Mouse (Mus musculus): ENCODE results near the gene Eif1ad.

Gene Eif1ad

DNA sequence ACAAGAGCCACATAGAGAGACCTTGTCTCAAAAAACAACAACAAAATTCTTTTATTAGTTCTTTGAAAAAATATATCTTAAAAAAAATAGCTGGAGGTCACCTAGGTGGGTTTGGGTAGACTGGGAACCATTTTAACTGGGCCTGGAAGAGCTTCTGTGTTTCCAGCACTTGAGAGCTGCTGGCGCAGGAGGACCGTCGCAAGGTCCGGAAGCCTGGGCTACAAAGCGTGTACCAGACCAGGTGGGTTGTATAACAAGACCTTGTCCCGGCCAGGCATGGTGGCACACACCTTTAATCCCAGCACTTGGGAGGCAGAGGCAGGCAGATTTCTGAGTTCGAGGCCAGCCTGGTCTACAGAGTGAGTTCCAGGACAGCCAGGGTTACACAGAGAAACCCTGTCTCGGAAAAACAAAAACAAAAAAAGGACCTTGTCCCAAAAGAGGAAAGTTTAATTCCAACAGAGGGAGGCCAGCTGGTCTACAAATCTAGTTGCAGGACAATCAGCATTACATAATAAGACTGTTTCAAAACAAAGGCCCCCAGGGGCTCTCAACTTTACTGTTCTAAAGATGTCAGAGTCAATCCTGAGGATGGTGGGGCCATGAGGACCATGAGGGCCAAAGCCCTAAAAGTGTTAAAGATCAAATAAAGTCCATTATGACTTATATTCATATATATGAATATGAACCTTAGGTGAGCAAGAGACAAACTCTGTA, 52.4 kb downstream of the Eif1ad start:
- no peak for DNase-seq (ENCODE audit: extremely low spot score)

- no peak for DNase-seq (ENCODE audit: extremely low spot score)
These were observed 53.1 kb downstream of the Eif1ad start for GRCm38 (mm10) chr19:5419630-5420029.

GRCm38 (mm10) chr19:5420579-5420978, 54.0 kb downstream of the Eif1ad start:
- DNase-seq (ENCODE audit: extremely low spot score): no peak
